Mouse (Mus musculus) urinary bladder, postnatal 25 days (tissue): ENCODE measurements around the gene Npas1.

ENCODE experiments used
- DNase-seq: peaks from one replicate; pipeline ENCODE4 v3.0.0; 2022; ENCODE audit warnings: low spot score

Npas1 gene

DNA sequence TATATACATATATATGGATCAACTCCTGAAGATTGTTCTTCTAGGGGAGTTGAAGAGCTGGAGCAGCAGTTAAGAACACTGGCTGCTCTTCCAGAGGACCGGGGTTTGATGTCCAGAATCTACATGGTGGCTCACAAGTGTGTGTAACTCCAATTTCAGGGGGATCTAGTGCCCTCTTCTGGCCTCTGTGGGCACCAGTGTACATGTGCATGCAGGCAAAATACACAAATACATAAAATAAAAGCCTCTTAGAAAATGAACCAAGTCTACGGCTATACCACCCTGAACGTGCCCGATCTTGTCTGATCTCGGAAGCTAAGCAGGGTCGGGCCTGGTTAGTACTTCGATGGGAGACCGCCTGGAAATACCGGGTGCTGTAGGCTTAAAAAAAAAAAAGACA lies 6.0 kb downstream of the Npas1 start:
- no peak for DNase-seq

DNA sequence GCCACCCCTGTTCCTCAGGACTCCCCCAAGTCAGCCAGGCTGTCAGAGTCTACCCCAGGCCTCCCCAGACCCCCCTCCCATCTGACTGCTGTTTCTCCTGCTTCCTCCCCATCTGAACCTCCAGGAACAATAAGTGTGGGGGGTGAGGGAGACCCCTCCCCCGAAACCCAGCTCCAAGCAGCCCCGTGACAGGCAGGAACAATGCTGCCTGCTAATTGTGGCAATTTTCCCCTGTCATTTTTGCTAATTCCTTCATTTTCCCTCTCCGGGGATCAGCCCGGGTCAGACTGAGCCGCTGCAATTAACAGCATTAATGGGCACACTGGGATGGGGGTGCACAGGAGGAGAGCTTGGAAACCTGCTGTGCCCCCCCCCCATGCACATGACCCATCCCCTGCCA lies 9.4 kb downstream of the Npas1 start:
- no peak for DNase-seq

DNA sequence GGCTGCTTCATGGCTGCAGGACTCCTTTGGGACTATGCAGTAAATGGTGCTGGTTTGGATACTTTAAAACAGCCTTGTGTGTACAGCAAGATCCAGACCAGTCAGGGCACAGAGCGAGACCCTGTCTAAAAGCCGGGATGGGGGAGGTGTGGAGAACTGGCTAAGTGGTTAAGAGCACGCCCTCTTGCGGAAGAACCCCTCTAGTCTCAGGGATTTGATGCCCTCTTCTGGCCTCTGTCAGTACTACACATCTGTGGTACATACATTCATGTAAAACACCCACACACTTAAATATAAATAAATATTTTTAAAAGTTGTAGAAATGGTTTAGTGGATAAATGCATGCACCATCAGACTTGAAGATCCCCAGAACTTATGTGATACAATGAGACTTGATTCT lies 11.0 kb downstream of the Npas1 start:
- no peak for DNase-seq

DNA sequence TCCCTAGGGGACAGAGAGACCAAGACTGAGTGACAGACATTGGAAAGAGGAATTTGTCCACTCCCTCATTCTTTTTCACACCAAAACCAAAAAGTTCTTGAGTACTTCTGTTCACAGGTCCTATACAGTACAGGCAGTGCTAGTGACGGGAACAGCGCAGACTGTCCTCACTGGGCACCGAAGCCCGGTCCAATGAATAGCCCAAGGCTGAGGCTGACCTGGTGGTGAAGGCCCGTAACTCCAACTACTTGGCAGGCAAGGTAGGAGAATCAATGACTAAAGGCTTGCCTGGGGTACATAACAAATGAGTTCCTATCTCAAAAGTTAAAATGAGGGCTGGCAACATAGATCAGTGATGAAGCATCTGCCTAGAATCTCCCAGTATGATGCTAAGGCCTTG lies 12.0 kb downstream of the Npas1 start:
- DNase-seq: no peak

DNA sequence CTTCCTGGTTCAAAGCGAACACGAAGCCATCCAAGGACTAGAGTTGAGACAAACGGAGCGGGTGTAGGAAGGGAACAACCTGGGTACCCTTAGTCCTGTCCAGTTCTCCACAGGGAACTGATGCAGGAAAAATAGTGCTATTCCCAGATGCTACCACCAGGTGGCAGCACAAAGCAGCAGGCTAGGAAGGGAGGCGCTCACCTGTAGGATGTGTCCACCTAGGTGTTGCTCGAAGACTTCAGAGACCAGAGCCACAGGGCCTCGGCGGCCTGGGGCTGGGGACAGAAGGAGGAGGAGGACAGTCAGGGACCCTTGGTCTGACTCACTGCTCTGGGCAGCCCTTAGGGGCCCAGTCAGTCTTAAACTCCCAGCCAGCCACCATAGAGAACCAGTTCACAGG lies 12.4 kb downstream of the Npas1 start:
- peak; percentile 80 for DNase-seq

DNA sequence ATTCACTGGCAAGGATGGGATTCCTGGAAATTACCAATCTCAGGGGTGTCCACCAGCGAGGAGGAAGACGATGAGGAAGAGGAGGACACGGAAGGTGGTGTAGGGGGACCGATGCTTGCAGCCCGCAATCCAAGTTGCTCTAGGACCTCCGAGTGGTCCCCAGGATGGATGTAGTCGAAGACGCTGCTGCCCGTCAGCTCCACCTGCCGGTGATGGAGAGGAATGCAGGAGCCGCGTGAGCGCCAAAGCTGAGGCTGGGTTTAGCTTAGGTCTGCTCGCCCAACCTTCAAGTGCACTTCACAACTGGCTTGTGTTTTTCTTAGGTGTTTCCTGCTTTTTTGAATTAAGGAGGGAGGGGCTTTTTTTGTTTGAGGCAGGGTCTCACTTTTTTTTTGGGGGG lies 14.3 kb downstream of the Npas1 start:
- DNase-seq: peak; percentile 81

DNA sequence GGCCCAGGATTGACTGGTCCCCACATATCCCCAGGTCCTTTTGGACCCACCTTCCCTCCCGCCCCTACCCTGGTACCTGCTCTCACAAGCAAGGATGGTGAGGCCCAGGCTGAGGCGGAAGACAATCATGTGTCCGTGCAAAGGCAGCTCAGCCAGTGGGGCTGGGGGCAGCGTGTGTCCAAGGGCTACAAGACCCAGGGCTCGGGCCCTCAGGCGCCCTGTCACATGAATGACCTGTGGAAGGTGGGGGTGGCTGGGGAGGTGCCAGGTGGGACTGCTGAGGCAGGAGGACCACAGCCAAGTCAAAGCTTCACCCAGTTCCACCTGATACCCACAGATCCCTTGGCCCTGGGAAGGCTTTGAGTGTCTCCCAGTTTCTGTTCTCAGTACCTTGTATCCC lies 15.8 kb downstream of the Npas1 start:
- DNase-seq: no peak

DNA sequence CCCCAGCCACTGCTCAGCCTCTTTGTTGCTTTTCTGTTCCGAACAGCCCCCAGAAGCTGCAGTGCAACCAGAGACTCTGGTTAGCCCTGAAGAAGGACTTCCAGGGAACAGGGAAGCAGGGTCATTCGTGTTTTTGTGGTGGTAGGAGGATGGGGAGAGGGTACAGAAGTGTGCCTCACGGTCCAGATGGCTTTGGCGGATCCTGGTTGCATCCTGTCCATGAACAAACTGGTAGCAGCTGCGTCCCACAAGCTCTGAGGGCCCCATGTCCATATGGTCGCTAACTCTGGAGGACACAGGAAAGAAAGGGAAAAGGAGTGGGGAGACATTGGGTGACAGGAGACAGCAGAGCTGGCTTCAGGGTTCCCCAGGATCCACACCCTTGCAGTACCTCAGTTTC lies 16.4 kb downstream of the Npas1 start:
- no peak for DNase-seq

DNA sequence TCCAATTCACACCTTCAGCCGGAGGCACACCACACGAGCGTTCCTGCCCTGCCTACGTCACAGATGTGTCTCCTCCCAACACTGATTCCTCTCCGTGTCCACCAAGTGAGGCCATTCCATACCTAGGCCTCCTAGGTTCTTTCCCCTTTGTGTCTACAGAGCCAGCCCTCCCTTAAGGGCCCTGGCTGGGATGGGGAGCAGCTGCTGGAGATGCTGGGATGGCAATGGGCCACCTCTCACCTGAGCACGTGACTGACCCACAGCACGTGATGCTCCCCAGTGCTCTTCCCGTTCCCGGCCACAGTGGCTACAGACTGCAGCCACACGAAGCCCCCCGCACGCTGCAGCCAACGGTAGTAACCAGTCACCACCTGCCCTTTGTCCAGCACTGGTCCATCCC lies 17.0 kb downstream of the Npas1 start:
- no peak for DNase-seq

DNA sequence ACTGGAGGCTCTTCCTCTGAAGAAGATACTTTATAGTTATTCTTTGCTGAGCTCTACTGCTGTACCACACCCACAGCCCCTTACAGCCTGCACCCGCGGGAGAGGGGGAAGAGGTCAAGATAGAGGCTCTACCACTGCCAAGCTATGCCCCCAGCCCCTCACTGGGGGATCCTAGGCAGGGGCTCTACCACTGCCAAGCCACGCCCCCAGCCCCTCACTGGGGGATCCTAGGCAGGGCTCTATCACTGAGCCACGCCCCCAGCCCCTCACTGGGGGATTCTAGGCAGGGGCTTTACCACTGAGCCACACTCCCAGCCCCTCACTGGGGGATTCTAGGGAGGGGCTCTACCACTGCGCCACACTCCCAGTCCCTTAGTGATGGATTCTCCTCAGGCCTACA lies 21.2 kb downstream of the Npas1 start:
- DNase-seq: no peak

DNA sequence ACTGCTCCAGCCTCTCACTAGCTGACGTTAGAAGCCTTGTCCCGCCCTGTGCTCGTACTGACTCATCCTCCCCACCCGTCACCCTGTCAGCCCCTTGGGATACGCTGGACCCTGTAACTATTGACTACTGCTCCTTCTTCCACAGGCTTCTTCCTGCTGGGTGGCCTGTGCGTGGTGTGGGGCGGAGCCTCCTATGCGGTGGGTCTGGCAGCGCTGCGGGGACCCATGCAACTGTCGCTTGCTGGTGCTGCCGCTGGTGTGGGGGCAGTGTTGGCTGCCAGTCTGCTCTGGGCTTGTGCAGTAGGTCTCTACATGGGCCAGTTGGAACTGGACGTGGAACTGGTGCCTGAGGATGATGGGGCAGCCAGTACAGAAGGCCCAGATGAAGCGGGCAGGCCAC lies 22.5 kb downstream of the Npas1 start:
- DNase-seq: no peak

DNA sequence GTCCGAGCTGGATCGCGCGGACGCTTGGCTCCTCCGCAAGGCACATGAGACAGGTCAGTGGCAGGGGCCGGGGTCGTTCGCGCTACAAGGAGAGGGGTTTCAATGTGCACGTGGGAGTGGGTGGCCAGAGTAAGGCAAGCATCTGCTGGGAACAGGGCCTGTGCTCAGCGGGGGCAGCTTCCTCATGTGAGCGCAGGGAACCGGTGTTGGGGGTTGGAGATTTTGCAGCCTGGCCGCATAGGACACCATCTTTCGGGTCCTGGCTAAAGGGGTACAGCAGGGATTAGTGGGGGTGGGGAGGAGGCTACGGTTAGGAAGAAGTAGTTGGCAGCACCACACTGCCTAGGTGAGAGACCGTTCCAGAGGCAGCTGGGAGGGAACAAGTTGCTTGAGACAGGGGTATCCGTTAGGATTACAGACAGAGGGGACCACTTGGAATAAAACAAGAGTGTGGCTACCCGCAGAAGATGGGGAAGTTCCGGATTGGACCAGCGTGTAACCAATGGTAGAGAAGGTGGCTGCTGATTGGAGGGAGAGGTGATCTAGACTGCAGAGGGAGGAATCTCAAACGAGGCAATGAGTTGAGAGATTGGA lies 24.3 kb downstream of the Npas1 start:
- DNase-seq: no peak

DNA sequence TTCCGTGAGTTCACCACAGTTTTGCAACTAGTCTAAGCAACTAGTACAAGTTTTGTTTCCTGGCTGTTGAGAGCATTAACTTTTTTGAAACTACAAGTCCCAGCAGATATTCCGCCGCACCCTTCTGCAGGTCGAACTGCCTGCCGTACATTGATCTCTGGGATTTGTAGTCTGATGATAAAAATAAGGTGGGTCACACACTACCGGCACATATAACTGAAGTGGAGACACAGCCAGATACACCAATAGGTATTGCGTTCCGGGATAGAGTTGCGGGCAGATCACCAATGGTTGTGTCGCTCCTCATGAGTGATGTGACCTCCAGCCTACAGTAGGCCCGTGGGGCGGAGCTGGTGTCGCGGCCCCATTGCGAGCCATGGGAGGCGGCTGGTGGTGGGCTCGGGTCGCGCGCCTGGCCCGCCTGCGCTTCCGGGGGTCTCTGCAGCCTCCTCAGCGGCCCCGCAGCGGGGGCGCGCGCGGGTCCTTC lies 24.9 kb downstream of the Npas1 start, which contains the start of gene Tmem160:
TSS of gene Tmem160 (plus strand) at position 193 of the 487 bp plus-strand sequence.
- DNase-seq: peak; percentile 74

DNA sequence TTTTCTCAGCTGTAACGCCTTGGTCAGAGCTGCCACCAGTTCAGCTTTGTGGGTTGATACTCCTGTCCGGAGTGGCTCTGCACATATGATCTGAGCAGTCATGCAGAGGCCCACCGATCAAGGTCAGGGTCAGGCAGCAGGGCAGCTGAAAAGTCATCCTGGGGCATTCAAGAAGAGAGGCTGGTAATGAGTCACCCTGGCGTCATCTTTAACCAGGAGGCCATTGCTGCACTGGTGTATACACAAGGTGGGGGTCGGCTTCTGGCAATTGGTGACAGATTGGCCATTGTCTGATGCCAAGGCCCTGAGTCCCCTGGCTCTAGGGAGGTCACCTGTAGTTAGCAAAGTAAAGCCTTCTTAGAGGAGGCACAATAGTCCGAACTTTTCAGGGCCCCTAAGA lies 25.9 kb downstream of the Npas1 start:
- no peak for DNase-seq

DNA sequence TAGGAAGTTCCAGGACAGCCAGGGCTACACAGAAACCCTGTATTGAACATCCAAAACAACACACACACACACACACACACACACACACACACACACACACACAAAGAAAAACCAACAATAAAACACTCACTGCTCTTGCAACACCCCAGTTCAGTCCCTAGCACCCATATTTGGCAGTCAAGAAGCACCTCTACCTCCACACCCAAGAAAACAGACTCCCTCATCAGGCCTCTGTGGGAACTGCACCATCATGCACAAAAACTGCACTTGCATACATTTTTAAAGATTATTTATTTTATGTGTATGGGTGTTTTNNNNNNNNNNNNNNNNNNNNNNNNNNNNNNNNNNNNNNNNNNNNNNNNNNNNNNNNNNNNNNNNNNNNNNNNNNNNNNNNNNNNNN lies 36.3 kb downstream of the Npas1 start:
- no peak for DNase-seq

DNA sequence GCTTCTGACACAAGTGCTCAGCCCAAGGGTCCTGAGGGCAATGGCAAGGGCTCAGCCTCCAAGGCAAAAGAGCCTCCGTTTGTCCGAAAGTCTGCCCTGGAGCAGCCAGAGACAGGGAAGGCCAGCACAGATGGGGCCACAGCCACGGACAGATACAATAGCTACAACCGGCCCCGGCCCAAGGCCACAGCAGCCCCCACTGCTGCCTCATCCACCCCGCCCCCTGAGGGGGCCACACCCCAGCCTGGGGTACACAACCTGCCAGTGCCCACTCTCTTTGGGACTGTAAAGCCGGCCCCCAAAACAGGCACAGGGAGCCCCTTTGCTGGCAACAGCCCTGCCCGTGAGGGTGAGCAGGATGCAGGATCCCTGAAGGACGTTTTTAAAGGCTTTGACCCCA lies 42.4 kb downstream of the Npas1 start:
- DNase-seq: no peak

DNA sequence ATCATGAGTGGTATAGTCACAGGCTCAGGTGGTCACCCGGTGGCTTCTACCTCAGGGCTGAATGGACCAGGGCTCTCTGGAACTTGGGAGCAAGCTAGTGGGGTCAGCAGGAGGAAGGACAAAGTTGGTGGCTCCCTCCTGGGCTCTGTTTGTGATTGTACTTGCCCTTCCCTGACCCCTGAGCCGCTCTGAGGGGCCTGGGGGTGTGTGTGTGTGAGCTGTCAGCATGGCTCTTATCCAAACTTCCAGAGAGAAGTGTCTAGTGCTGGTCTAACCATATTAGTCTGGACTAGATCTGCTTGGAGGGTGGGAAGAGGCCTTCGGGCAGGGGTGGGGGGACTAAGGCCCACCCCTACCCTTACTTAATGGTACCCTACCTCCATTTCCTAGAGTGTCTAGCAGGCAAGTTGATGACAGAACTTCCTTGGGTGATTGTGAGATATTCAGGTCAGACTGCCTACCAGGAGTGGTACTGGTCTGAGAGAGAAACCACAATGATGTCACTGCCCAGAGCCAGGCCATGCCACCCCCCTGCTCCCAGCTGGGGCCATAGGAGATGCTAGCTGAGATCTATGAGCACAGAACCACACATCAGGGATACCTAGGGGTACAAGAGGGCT lies 44.1 kb downstream of the Npas1 start:
- DNase-seq: no peak

DNA sequence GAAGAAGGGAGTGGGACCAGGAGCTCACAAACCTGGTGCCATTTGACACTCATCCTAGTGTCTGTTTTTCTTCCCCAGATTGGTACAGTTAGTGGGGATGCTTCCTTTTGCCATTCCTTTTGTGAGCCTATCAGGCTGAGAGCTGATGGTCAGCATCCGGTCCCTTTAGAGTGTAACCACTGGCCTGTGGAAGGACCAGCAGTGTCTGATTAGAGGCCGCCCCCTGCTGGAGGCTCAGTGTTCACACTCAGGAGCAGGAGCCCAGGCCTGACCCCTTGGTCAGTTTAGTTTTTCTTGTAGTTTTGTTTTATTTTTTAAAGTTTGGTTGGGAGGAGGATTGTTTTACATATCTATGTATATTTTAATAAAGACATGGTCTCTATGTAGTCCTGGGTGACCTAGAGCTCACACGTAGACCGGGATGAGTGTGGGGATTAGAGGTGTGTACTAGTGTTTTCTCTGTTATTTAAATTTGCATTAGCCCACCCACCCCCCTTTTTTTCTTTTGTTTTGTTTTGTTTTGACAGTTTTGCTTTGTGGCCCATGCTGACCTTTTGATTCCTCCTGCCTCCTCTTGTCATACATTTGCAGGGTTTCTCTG lies 51.3 kb downstream of the Npas1 start:
- DNase-seq: peak; percentile 81

DNA sequence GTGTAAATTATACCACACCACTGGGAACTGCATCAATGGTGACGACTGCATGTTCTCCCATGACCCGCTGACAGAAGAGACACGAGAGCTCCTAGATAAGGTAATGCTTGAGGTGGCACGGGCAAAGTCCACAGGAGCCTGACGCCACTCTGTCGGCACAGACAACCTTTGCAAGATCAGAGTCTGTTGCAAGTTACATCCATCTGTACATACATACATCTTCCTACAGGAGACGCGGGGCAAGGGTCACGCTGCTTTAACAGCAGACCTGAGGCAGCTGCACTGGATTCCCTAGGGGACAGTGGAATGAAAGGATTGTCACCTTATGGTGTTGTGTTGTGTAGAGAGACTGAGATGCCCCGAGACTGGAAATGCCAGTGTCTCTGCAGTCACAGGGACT lies 51.8 kb downstream of the Npas1 start:
- no peak for DNase-seq

DNA sequence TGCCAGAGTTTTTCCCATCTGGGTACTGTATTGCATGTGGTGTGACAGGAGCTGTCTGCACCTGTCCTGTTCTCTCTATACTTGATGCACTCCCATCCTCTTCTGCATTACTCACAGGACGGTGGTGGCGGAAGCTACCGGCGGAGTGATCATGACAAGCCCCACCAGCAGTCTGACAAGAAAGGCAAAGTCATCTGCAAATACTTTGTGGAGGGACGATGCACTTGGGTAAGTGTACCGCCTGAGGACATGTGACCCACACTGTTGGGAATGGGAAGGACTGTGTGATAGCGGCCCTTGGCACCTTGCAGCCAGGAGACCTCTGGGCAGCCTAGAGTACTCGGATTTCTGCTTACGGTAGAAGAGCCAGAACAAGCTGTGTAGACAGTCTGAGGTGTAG lies 53.8 kb downstream of the Npas1 start:
- no peak for DNase-seq

DNA sequence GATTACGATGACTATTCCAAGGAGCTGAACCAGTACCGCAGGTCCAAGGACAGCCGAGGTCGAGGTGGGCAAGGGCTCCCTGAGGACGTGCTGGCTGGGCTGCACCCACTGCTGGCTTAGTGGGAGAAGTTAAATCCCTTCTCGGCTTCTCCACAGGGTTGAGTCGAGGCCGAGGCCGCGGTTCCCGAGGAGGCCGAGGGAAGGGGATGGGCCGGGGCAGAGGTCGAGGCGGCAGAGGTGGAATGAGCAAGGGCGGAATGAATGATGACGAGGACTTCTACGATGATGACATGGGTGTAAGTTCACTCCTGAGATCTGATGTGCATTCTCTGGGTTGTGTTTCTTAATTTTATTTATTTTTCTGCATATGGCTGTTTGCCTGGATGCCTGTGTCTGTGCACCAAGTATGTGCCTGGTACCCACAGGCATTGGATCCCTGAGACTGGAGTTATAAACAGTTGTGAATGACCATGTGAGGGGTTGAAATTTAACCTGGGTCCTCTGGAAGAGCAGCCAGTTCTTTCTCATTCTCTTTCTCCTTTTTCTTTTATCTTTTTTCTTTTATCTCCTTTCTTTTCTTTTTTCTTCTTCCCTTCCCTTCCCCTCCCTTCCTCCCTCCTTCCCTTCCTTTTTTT lies 55.2 kb downstream of the Npas1 start:
- DNase-seq: no peak

DNA sequence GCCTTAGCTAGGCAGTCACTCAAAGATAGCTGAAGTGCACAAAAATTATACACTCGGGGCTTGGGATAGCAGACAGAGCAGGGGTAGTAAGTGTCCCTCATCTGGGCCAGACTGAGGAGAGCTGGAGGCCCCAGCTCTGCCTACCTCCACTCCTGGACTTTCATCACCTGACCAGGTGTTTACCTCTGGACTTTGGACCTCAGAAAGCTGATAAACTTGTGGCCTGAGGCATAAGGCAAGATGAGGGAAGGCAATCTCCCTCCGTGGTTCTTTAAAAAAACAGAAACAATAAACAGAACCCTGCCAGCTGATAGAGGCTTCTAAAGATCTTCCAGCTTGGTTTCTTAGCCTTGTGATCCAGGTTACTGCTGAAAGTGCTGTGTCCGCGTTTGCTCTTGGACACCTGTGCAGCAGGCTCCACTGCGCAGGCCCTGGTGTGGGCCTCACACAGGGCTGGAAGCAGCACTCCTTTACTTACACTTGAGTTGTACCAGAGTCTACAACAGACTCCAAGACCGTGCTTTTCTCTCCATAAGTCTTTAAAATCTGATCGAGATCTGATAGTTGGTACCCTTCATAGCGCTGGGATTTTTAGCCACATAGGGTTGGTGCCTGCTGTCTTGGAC lies 56.9 kb downstream of the Npas1 start:
- DNase-seq: no peak

DNA sequence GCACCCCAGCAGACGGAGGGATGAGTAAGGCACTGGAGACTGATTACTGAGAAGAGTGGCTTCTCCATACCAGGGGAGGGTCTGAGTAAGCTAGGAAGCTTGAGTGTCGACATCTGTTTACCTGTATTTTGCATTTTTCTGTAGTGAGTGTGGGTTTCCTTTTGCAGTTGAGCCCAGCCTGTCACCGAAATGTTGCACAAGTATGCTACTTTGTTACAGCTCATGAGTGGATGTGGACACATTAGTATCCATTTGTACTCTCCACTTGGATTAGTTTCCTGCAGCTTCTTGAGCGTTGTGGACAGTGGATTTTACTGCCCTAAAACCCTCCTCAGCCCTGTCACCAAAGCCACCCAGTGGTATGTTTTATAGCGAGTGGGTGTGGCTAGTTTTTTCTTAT lies 58.8 kb downstream of the Npas1 start:
- no peak for DNase-seq
